Mouse (Mus musculus): ENCODE measurements around the gene Maml2. TPM values are rescaled to one million over a fixed set of nuclear protein-coding genes. Genes with fewer than 3 reads are reported as not detected.

The Maml2 gene
- polyA plus RNA-seq, 1 experiment: 5.5 TPM

GRCm38 (mm10) chr9:13716316-13717099 is 418.8 kb downstream of the Maml2 start:
- no peak overlapping the region for H3K27ac ChIP-seq (ENCODE audit: insufficient read depth, low read length)
- no peak overlapping the region for H3K4me3 ChIP-seq (ENCODE audit: insufficient read depth, low read length)
- H3K4me1 ChIP-seq (ENCODE audit: control insufficient read depth, insufficient read depth, low read length): no peaks in the 10 kb centered on the region
- TF ChIP-seq CTCF (IDR thresholded peaks at IDR 0.05; ENCODE audit: extremely low read depth, insufficient read depth, low read length): peak; percentile 91
- TF ChIP-seq POLR2A (IDR thresholded peaks at IDR 0.05; ENCODE audit: extremely low read depth, insufficient read depth, low read length): no peak

- Histone ChIP-seq H3K4me1 (ENCODE audit: control insufficient read depth, insufficient read depth, low read length) (peaks cover 2% of the 10 kb centered on the region; the same call in 1 of the 2 replicates), H3K27ac (ENCODE audit: insufficient read depth, low read length) (peak within 1 kb of the TSS; percentile 89), H3K4me3 (ENCODE audit: insufficient read depth, low read length) (peak within 1 kb of the TSS; percentile 71)
- TF ChIP-seq CTCF (IDR thresholded peaks at IDR 0.05; ENCODE audit: extremely low read depth, insufficient read depth, low read length) (no peak), POLR2A (IDR thresholded peaks at IDR 0.05; ENCODE audit: extremely low read depth, insufficient read depth, low read length) (no peak)
Observed at GRCm38 (mm10) chr9:13748404-13748797, 450.6 kb downstream of the Maml2 start, which contains the start of gene Mtmr2. TSS of gene Mtmr2 (plus strand) at chr9:13748410.

GRCm38 (mm10) chr9:13748798-13749674 is 451.3 kb downstream of the Maml2 start:
- H3K4me1 ChIP-seq (ENCODE audit: control insufficient read depth, insufficient read depth, low read length): peaks cover 2% of the 10 kb centered on the region; the same call in 1 of the 2 replicates
- peak overlapping the region; percentile 71 for H3K4me3 ChIP-seq (ENCODE audit: insufficient read depth, low read length)
- TF ChIP-seq POLR2A (IDR thresholded peaks at IDR 0.05; ENCODE audit: extremely low read depth, insufficient read depth, low read length) (peak; percentile 82), CTCF (IDR thresholded peaks at IDR 0.05; ENCODE audit: extremely low read depth, insufficient read depth, low read length) (no peak)
- peak overlapping the region; percentile 89 for H3K27ac ChIP-seq (ENCODE audit: insufficient read depth, low read length)

DNA sequence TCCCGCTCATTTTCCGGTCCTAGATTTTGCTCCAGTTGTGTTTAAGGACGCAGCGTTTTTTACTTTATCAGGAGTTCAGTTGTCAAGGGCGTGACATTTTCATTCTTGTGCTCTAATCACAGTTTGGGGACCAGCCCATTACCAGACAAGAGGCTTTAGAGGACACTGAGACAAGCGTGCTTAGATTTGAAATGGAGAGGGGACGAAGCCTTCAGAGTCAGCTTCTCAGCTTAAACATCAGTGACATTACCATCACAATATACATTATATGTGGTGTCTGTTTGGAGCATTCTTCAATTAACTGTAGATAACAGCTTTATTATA is 451.9 kb downstream of the Maml2 start:
- Histone ChIP-seq H3K27ac (ENCODE audit: insufficient read depth, low read length) (peak overlapping the region; percentile 89; the same call in 1 of the 2 replicates), H3K4me3 (ENCODE audit: insufficient read depth, low read length) (peak overlapping the region; percentile 71), H3K4me1 (ENCODE audit: control insufficient read depth, insufficient read depth, low read length) (peaks cover 2% of the 10 kb centered on the region; the same call in 1 of the 2 replicates)
- TF ChIP-seq POLR2A (IDR thresholded peaks at IDR 0.05; ENCODE audit: extremely low read depth, insufficient read depth, low read length) (no peak), CTCF (IDR thresholded peaks at IDR 0.05; ENCODE audit: extremely low read depth, insufficient read depth, low read length) (no peak)

GRCm38 (mm10) chr9:13752543-13752942 is 454.8 kb downstream of the Maml2 start:
- H3K27ac ChIP-seq (ENCODE audit: insufficient read depth, low read length): no peak overlapping the region
- H3K4me1 ChIP-seq (ENCODE audit: control insufficient read depth, insufficient read depth, low read length): peaks cover 2% of the 10 kb centered on the region; the same call in 1 of the 2 replicates
- TF ChIP-seq CTCF (IDR thresholded peaks at IDR 0.05; ENCODE audit: extremely low read depth, insufficient read depth, low read length): no peak
- TF ChIP-seq POLR2A (IDR thresholded peaks at IDR 0.05; ENCODE audit: extremely low read depth, insufficient read depth, low read length): no peak
- no peak overlapping the region for H3K4me3 ChIP-seq (ENCODE audit: insufficient read depth, low read length)

Other genes starting within 250 kb of the Maml2 start
- gene Jrkl, start 52.1 kb upstream of the Maml2 start, polyA plus RNA-seq (2012; rRNA removed): 4.7 and 5.0 TPM in 2 replicates
- 17.4 and 18.2 TPM in 2 replicates for gene Ccdc82, start 51.0 kb upstream of the Maml2 start, polyA plus RNA-seq (2012; rRNA removed)
- gene Gm17571, start 148.8 kb downstream of the Maml2 start, polyA plus RNA-seq (2012; rRNA removed): not detected in 2 replicates

All from cortical plate, adult 2 months (tissue).